23 mouse cellular contexts compared by ENCODE assay signal in the genomic region with DNA sequence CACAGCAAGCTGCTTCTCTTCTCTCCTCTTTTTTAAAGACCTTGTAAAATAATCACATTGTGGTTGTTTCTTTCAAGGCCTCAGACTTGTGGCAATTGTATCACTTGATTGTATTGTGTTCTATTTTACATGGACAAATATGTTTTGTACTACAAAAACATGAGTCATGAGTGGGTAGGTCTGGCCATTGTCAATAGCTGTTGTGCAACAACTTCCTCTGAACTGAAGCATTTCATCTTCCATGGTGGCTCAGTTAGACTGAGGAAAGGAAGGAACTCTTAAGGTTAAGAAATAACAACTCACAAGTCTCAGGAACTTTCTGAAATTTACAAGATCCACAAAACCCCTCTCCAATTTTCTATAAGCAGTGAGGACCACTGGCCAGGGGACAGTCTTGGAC.
A peak's percentile ranks its signal among the peaks of the same experiment; 100 is the strongest.
DNase-seq lines count a peak whose midpoint lies in the region; TF ChIP-seq lines count a peak whose summit lies in the region.
"Had no signal": no experiment of that assay in that cellular context is flagged by ENCODE, and none has a peak within 500 bp of the region (broad histone marks: within the 10 kb centered on the region; RNA-seq: fewer than 3 reads in every experiment).

No protein-coding gene starts in this region.

- TF ChIP-seq POLR2A in myocyte (IDR thresholded peaks at IDR 0.05; ENCODE audit: insufficient read length, low read depth) = no peak

- H3K4me2 ChIP-seq in myocyte (ENCODE audit: low read depth) = no peak overlapping the region
- H3K4me2 ChIP-seq: embryonic facial prominence, embryonic 13.5 days; embryonic facial prominence, embryonic 15.5 days; forebrain, embryonic 13.5 days; forebrain, embryonic 15.5 days had no signal

- H3K36me3 ChIP-seq in C2C12 (ENCODE audit: control insufficient read depth, insufficient read depth) = no peaks in the 10 kb centered on the region
- H3K36me3 ChIP-seq in myocyte (ENCODE audit: control insufficient read depth, insufficient read depth) = no peaks in the 10 kb centered on the region
- H3K36me3 ChIP-seq in forebrain, embryonic 10.5 days (replicated peaks) = no peaks in the 10 kb centered on the region
- H3K36me3 ChIP-seq: embryonic facial prominence, embryonic 13.5 days; embryonic facial prominence, embryonic 15.5 days; forebrain, embryonic 15.5 days had no signal

- peak; percentile 2 for DNase-seq in heart, adult 11 months
- no peak for DNase-seq in heart, adult 8-10 months (ENCODE audit: low spot score)
- DNase-seq in adrenal gland, postnatal 25 days = no peak
- no peak for DNase-seq in forebrain, embryonic 10.5 days (ENCODE audit: extremely low spot score, low spot score)
- DNase-seq: adrenal gland, adult 8-10 months; adrenal gland, postnatal 14 days; B cell, adult 2 months; cerebellum, adult 11 months; cerebellum, adult 18-20 months; cerebellum, adult 8-10 months; cerebellum, adult 9-11 months; cerebellum, postnatal 14 days; cerebellum, postnatal 36 days; embryo, embryonic 11 days; forebrain, postnatal 0 days had no signal

- H3K4me3 ChIP-seq in C2C12 (ENCODE audit: insufficient read depth, poor library complexity, severe bottlenecking) = no peak overlapping the region
- no peak overlapping the region for H3K4me3 ChIP-seq in myocyte
- H3K4me3 ChIP-seq in forebrain, embryonic 10.5 days = no peak overlapping the region
- H3K4me3 ChIP-seq: embryonic facial prominence, embryonic 13.5 days; embryonic facial prominence, embryonic 15.5 days; erythroblast, embryonic 14.5 days; forebrain, embryonic 13.5 days; forebrain, embryonic 15.5 days had no signal

- H3K27ac ChIP-seq in forebrain, embryonic 10.5 days = no peak overlapping the region
- H3K27ac ChIP-seq: embryonic facial prominence, embryonic 13.5 days; embryonic facial prominence, embryonic 15.5 days; forebrain, embryonic 13.5 days; forebrain, embryonic 15.5 days had no signal

- H3K27me3 ChIP-seq in C2C12 (ENCODE audit: control insufficient read depth, insufficient read depth, insufficient read length) = no peaks in the 10 kb centered on the region
- no peaks in the 10 kb centered on the region for H3K27me3 ChIP-seq in myocyte (ENCODE audit: control insufficient read depth, insufficient read depth, insufficient read length)
- H3K27me3 ChIP-seq in forebrain, embryonic 10.5 days (ENCODE audit: poor library complexity, severe bottlenecking) = no peaks in the 10 kb centered on the region
- H3K27me3 ChIP-seq: embryonic facial prominence, embryonic 13.5 days; embryonic facial prominence, embryonic 15.5 days; forebrain, embryonic 13.5 days; forebrain, embryonic 15.5 days; Patski had no signal

- H3K79me2 ChIP-seq in C2C12 (ENCODE audit: control insufficient read depth, insufficient read depth) (no peaks in the 10 kb centered on the region), myocyte (ENCODE audit: control insufficient read depth, insufficient read depth) (no peaks in the 10 kb centered on the region)

- no peak overlapping the region for H3ac ChIP-seq in C2C12 (ENCODE audit: control insufficient read depth, insufficient read length, low read depth)
- H3ac ChIP-seq in myocyte (ENCODE audit: control insufficient read depth, insufficient read length) = no peak overlapping the region

- no peaks in the 10 kb centered on the region for H3K79me3 ChIP-seq in C2C12 (ENCODE audit: low read depth)

- peaks cover 33% of the 10 kb centered on the region for H3K4me1 ChIP-seq in forebrain, embryonic 10.5 days

- no peak for TF ChIP-seq CTCF in C2C12 (IDR thresholded peaks at IDR 0.05; ENCODE audit: control insufficient read depth, insufficient read depth, insufficient read length)

- H3K9me3 ChIP-seq in forebrain, embryonic 10.5 days = no peaks in the 10 kb centered on the region
- H3K9me3 ChIP-seq: embryonic facial prominence, embryonic 13.5 days; embryonic facial prominence, embryonic 15.5 days; forebrain, embryonic 13.5 days; forebrain, embryonic 15.5 days had no signal

TF ChIP-seq in C2C12, 6 proteins besides CTCF, POLR2A, EP300 and RAD21:
- peak; percentile 56 for TF ChIP-seq CEBPB (IDR thresholded peaks at IDR 0.05; ENCODE audit: low read depth)
- no peak for TF ChIP-seq MYOD1 (IDR thresholded peaks at IDR 0.05; ENCODE audit: control insufficient read depth, insufficient read length, low read depth)
- TF ChIP-seq FOSL1 (IDR thresholded peaks at IDR 0.05; ENCODE audit: insufficient read depth, low read length, poor library complexity, severe bottlenecking) = no peak
- no peak for TF ChIP-seq MAX (IDR thresholded peaks at IDR 0.05)
- no peak for TF ChIP-seq USF1 (IDR thresholded peaks at IDR 0.05; ENCODE audit: low read depth)
- no peak for TF ChIP-seq MYOG (IDR thresholded peaks at IDR 0.05; ENCODE audit: control insufficient read depth, extremely low read depth, insufficient read length)
TF ChIP-seq in C2C12: peak in this region for 1.

TF ChIP-seq in myocyte, 11 proteins besides CTCF, POLR2A, EP300 and RAD21:
- TF ChIP-seq POLR2AphosphoS2 (IDR thresholded peaks at IDR 0.05; ENCODE audit: insufficient read length, low read depth) (no peak), CEBPB (IDR thresholded peaks at IDR 0.05; ENCODE audit: insufficient read depth, poor library complexity, severe bottlenecking) (peak; percentile 59; the same call in 1 of the 2 replicates)
